Mouse (Mus musculus) kidney, postnatal 0 days (tissue): ENCODE results near the gene Gm20532. TPM values are rescaled to one million over a fixed set of nuclear protein-coding genes. Genes with fewer than 3 reads are reported as not detected.
A peak's percentile ranks its signal among the peaks of the same experiment; 100 is the strongest.
"Not testable (repeated sequence)": the region's sequence is repeated elsewhere in the genome, so short reads cannot be mapped to it uniquely, and the experiment has no call there.

Source experiments
- ATAC-seq: fragments of 200-750 bp; cut with Nextera tagmentation; replicated peaks from 2 replicates; pipeline ENCODE4 v1.8.0; 2017; ENCODE audit warnings: low read depth, moderate number of reproducible peaks, moderate TSS enrichment, moderate library complexity; ENCODE audit not compliant: low FRiP score
- DNase-seq: peaks from one replicate; pipeline ENCODE4 v3.0.0-alpha.2; 2016; ENCODE audit warnings: low spot score
- H3K27ac ChIP-seq: fragments of 300-500 bp; sonication (generic); 2 replicates; pipeline ENCODE4 v1.5.1; 2014; ENCODE audit warnings: mild to moderate bottlenecking
- H3K27me3 ChIP-seq: fragments of 300-500 bp; sonication (generic); 2 replicates; pipeline ENCODE4 v1.6.1; 2014; ENCODE audit warnings: low read length, mixed read lengths; ENCODE audit not compliant: insufficient read depth
- H3K36me3 ChIP-seq: fragments of 300-500 bp; sonication (generic); 2 replicates; pipeline ENCODE4 v1.6.1; 2014; ENCODE audit warnings: low read length, mixed read lengths; ENCODE audit not compliant: insufficient read depth
- H3K4me1 ChIP-seq: fragments of 300-500 bp; sonication (generic); replicated peaks from 2 replicates; pipeline ENCODE4 v1.6.1; 2014; ENCODE audit warnings: antibody characterized with exemption, low read length, mixed read lengths; ENCODE audit not compliant: insufficient read depth
- H3K4me2 ChIP-seq: fragments of 300-500 bp; sonication (generic); 2 replicates; pipeline ENCODE4 v1.6.1; 2014; ENCODE audit warnings: mild to moderate bottlenecking, low read length, moderate library complexity, mixed read lengths
- H3K4me3 ChIP-seq: fragments of 300-500 bp; sonication (generic); replicated peaks from 2 replicates; pipeline ENCODE4 v1.5.1; 2014; ENCODE audit warnings: low read depth, low read length
- H3K9ac ChIP-seq: fragments of 300-500 bp; sonication (generic); 2 replicates; pipeline ENCODE4 v1.6.1; 2014; ENCODE audit warnings: low read depth, low read length
- H3K9me3 ChIP-seq: fragments of 300-500 bp; sonication (generic); replicated peaks from 2 replicates; pipeline ENCODE4 v1.6.1; 2016; ENCODE audit warnings: low read length, inconsistent platforms, mixed read lengths
- CTCF ChIP-seq: IDR thresholded peaks from 2 replicates; pipeline ENCODE4 v1.5.1; 2016; ENCODE audit warnings: antibody characterized with exemption, low read depth, mild to moderate bottlenecking, moderate library complexity
- WGBS: fragments of 180-500 bp; shearing (Covaris S2); extraction: QIAGEN DNeasy Blood & Tissue Kit; methylation state at CpG from one replicate; pipeline ENCODE4 v1.1.7; 2014; 5-methylcytosine and 5-hydroxymethylcytosine counted together
- polyA plus RNA-seq: library from polyadenylated mRNA; unstranded; fragments of >200 nt; fragmentation: Nextera tagmentation; extraction: Ambion mirVana; gene quantifications from 2 replicates; pipeline ENCODE4 v1.2.1, GENCODE M21; 2015

The Gm20532 gene
- polyA plus RNA-seq, 1 experiment from 2014 or later, result not detected

DNA sequence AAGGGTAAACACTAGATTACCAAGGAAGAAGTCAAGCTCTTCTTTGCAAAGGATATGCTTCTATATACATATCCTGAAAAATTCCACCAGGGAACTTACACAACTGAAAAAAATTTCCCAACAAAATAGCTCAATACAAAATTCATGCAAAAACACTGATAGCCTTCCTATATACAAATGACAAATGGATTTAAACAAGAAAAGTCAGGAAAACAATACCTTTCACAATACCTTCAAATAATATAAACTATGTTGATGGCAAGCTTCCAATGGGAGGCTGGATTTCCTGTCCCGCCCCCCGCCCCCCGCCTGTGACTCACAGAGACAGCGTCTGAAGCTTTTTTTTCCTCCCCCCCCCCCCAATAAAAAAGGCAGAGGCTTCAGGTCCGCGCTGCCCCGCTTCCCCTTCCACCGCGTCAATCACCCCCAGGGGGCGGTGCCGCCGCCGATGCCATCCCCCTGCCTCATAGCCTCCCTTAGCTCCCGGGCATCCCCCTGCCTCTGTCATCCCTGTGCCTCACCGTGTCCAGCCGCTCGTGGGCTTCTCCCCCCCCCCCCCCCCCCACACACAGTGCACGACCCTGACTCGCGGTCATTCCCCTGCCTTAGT, 74.8 kb downstream of the Gm20532 start:
- Histone ChIP-seq H3K9me3 (no peaks in the 10 kb centered on the region), H3K9ac (no peak overlapping the region), H3K36me3 (no peaks in the 10 kb centered on the region), H3K27ac (no peak overlapping the region), H3K4me1 (0 out of 2 replicates have a peak, but pooled peaks cover 2% of the 10 kb centered on the region), H3K27me3 (no peaks in the 10 kb centered on the region), H3K4me3 (peak overlapping the region; percentile 23), H3K4me2 (peak overlapping the region; percentile 62)
- ATAC-seq (no peak), DNase-seq (no peak)
- 2% methylated on average over 16 of the region's 20 CpGs for WGBS
- no peak for TF ChIP-seq CTCF

DNA sequence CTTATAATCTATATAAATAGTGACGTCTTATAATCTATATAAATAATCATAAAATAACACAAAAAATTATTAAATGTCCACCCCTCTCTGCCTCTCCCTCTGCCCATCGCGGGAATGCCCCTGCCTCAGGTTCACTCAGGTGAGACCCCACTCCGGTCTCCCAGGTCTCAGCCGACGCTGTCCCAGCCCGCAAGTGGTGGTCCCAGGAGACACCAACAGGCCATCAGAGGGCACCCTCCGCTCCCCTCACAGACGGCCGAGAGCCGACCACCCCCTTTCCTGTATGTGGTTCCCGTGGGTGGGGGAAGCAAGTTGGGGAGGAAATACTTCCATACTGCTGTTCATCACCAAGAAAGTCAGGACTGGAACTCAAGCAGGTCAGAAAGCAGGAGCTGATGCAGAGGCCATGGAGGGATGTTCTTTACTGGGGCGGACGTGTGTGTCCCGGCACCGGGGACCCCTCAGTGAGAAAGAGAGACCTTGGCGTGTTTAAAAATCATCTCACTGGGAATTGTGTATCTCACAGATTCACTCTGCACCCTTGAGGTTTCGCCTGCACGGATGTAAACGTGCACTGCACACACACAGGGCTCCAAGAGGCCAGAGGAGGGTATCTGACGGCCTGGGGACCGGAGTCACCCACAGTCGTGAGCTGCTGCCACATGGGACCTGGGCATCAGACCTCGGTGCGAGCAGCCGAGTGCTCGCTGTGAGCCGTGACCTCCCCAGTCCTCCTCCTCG, 75.5 kb downstream of the Gm20532 start:
- no peaks in the 10 kb centered on the region for H3K27me3 ChIP-seq
- no peak for TF ChIP-seq CTCF
- ATAC-seq (no peak), DNase-seq (no peak)
- 0 out of 2 replicates have a peak, but pooled peaks cover 2% of the 10 kb centered on the region for H3K4me1 ChIP-seq
- H3K4me3 ChIP-seq, result peak overlapping the region; percentile 23
- no peak overlapping the region for H3K27ac ChIP-seq
- H3K9me3 ChIP-seq, result no peaks in the 10 kb centered on the region
- H3K36me3 ChIP-seq, result no peaks in the 10 kb centered on the region
- H3K9ac ChIP-seq, result no peak overlapping the region
- peak overlapping the region; percentile 62 for H3K4me2 ChIP-seq
- 39% methylated on average over 29 of the region's 29 CpGs for WGBS

DNA sequence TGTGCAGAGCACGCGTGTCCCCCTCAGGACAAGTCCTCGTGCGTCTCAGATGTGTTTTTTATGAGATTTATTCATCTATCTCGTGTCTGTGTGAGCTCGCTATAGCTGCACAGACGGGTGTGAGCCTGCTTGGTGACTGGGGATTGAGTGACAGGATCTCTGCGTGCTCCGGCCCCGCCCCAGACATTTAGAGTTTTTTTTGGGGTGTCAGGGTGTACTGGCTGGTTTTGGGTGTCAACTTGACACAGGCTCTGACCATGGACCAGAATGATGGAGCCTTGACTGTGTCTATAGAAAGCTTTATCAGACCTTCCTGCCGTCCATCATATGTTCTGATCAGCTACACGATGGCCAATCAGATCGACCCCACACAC, 76.1 kb downstream of the Gm20532 start:
- Histone ChIP-seq H3K9ac (no peak overlapping the region), H3K9me3 (no peaks in the 10 kb centered on the region), H3K36me3 (no peaks in the 10 kb centered on the region), H3K27me3 (no peaks in the 10 kb centered on the region), H3K4me3 (no peak overlapping the region), H3K4me2 (no peak overlapping the region), H3K27ac (no peak overlapping the region), H3K4me1 (0 out of 2 replicates have a peak, but pooled peaks cover 2% of the 10 kb centered on the region)
- no peak for DNase-seq
- 76% methylated on average over 13 of the region's 13 CpGs for WGBS
- no peak for TF ChIP-seq CTCF
- ATAC-seq, result no peak

- no peaks in the 10 kb centered on the region for H3K27me3 ChIP-seq
- H3K9me3 ChIP-seq, result no peaks in the 10 kb centered on the region
- WGBS, result 81% methylated on average over 10 of the region's 10 CpGs
- no peak overlapping the region for H3K9ac ChIP-seq
- H3K27ac ChIP-seq, result no peak overlapping the region
- ATAC-seq (no peak), DNase-seq (no peak)
- H3K4me1 ChIP-seq, result 0 out of 2 replicates have a peak, but pooled peaks cover 2% of the 10 kb centered on the region
- no peak for TF ChIP-seq CTCF
- no peak overlapping the region for H3K4me3 ChIP-seq
- no peaks in the 10 kb centered on the region for H3K36me3 ChIP-seq
- H3K4me2 ChIP-seq, result no peak overlapping the region
Measured at GRCm38 (mm10) chr2:26663112-26663511, 76.7 kb downstream of the Gm20532 start.

GRCm38 (mm10) chr2:26663551-26663950, 77.1 kb downstream of the Gm20532 start:
- not testable (repeated sequence) for H3K9me3 ChIP-seq, H3K27ac ChIP-seq, H3K4me2 ChIP-seq, H3K4me1 ChIP-seq, H3K9ac ChIP-seq, H3K27me3 ChIP-seq, H3K36me3 ChIP-seq, H3K4me3 ChIP-seq
- peak; percentile 67 for TF ChIP-seq CTCF
- 85% methylated on average over 1 of the region's 1 CpGs for WGBS
- DNase-seq (peak; percentile 54), ATAC-seq (peak; percentile 21; the same call in 1 of the 2 replicates)

- no peak for ATAC-seq
- Histone ChIP-seq H3K9me3 (no peaks in the 10 kb centered on the region), H3K36me3 (no peaks in the 10 kb centered on the region), H3K9ac (no peak overlapping the region), H3K27me3 (no peaks in the 10 kb centered on the region), H3K4me3 (no peak overlapping the region), H3K27ac (no peak overlapping the region), H3K4me1 (no peaks in the 10 kb centered on the region), H3K4me2 (no peak overlapping the region)
- TF ChIP-seq CTCF, result no peak
- DNase-seq, result no peak
Measured at GRCm38 (mm10) chr2:26668746-26669145, 82.3 kb downstream of the Gm20532 start.
